Mouse (Mus musculus) splenic B cell, adult 2 months (primary cell): ENCODE data around the gene Dcun1d3.

Experiments used
- DNase-seq: peaks from one replicate; pipeline ENCODE4 v3.0.0-alpha.2; 2011; ENCODE audit warnings: low read depth, low spot score
- H3K27me3 ChIP-seq: 2 replicates; pipeline ENCODE4 v1.6.1; 2012; ENCODE audit warnings: mild to moderate bottlenecking, low read length, moderate library complexity, mixed read lengths; ENCODE audit not compliant: control insufficient read depth, poor library complexity, insufficient read depth, severe bottlenecking
- H3K36me3 ChIP-seq: 2 replicates; pipeline ENCODE4 v1.6.1; 2012; ENCODE audit warnings: mild to moderate bottlenecking, low read length, moderate library complexity, mixed read lengths; ENCODE audit not compliant: control insufficient read depth, poor library complexity, insufficient read depth, severe bottlenecking

Gene Dcun1d3

DNA sequence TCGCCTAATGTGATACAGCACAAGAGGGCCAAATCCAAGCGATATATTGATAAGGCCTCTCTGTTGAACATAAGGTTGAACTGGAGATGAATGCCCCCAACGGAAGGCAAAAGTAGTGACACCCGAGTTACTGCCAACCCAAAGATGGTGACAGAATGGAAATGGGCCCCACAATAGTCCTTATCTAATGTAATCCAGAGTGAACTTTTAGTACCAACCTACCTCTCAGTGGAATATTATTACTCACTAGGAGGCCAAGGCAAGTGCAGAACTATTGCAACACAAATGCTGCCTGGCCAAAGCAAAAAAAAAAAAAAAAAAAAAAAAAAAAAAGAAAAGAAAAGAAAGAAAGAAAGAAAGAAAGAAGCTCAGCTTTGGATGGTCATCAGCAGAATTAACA lies 3.4 kb downstream of the Dcun1d3 start:
- Histone ChIP-seq H3K27me3 (no peaks in the 10 kb centered on the region), H3K36me3 (no peaks in the 10 kb centered on the region)
- DNase-seq, result no peak

DNA sequence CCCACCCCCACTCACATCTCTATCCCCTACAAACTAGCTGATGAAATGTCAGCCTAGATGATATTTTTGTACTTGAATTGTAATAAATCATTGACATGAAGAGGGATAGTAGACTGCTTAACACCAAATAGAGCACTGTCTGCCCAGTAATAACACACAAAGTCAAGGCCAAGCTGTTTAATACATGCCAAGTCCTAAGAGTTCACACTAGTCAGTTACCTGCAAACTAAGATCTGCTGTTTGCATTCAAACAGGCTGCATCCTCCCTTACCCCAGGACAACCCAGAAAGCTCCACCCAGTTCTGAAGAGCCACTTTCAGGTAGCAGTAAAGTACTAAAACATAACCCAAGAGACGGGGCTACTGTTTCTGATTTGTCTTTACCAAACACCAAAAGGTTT lies 3.9 kb downstream of the Dcun1d3 start:
- DNase-seq, result no peak
- H3K36me3 ChIP-seq, result no peaks in the 10 kb centered on the region
- no peaks in the 10 kb centered on the region for H3K27me3 ChIP-seq

DNA sequence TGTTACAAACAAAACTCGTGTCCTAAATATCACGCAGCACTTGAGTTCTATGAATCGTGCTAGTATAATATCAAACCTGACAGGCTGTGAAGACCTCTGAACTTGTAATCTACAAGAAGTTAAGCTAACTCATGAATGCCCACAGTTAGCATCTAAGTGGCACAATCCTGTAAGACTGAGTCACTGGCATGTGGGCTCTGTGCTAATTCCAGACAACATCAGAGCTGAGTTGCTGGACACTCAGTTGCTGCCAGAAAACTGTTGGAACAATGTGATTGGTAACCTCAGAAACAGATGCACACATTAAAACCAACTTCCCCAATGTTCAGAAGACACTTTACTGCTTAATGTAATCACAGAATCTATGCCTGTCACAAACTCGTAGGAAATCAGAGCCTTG lies 8.2 kb downstream of the Dcun1d3 start:
- DNase-seq, result no peak
- Histone ChIP-seq H3K36me3 (no peaks in the 10 kb centered on the region), H3K27me3 (no peaks in the 10 kb centered on the region)

DNA sequence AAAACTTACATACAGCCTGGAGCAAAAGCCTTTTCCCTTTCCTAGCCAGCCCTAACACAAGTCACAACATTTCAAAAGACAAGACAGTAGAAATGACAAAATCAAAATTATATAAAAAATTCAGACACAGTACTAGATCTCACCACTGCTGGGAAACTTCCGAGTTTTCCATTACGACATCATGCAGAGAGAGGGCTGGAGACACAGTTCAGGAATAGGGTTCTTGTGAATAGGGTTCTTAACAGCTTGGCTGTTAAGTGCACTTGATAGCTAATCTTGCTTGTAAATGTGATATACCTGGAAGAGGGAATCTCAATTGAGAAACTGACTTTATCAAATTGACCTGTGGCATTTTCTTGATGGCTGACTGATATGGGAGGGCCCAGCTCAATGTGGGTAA lies 14.9 kb downstream of the Dcun1d3 start:
- H3K27me3 ChIP-seq, result no peaks in the 10 kb centered on the region
- DNase-seq, result no peak

DNA sequence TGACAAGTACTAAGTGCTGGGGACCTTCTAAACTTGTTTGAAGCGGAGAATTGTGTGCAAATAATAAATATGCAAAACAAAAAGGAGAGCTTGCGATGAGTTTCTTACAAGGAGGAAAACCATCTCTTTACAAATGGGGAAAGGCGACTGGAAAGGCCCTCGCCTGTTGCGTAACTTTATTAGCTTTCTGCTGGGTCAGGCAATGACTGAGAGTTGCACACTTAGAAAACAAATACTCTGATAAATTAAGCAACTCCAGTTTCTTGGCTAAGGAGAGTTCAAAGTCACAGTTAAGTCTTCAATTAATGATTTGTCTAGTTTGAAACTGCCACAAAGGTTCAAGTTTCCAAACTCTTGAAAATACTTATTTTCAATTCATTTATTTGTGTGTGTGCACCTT lies 15.8 kb downstream of the Dcun1d3 start:
- DNase-seq, result no peak
- Histone ChIP-seq H3K27me3 (no peaks in the 10 kb centered on the region), H3K36me3 (no peaks in the 10 kb centered on the region)

More for the DNA sequence above, 14.9 kb downstream of the Dcun1d3 start:
- H3K36me3 ChIP-seq, result no peaks in the 10 kb centered on the region

DNA sequence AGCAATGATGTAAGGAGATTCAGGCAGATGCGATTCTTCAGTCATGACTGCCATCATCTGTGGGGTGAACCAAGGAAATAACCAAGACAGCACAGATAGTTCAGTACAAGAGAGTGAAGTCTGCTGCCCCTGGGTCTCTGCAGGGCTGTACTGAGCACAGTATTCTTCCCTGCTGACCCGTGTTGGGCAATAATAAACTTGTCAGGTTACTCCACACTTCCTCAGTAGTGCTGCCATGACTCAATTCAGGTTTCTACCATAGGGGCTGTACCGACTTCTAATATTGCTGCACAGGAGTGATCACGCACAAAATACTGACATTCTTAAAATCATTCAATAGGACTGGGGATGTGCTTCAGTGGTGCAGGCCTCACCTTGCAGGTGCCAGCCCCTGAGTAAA lies 16.9 kb downstream of the Dcun1d3 start:
- H3K36me3 ChIP-seq, result no peaks in the 10 kb centered on the region
- no peaks in the 10 kb centered on the region for H3K27me3 ChIP-seq
- no peak for DNase-seq

DNA sequence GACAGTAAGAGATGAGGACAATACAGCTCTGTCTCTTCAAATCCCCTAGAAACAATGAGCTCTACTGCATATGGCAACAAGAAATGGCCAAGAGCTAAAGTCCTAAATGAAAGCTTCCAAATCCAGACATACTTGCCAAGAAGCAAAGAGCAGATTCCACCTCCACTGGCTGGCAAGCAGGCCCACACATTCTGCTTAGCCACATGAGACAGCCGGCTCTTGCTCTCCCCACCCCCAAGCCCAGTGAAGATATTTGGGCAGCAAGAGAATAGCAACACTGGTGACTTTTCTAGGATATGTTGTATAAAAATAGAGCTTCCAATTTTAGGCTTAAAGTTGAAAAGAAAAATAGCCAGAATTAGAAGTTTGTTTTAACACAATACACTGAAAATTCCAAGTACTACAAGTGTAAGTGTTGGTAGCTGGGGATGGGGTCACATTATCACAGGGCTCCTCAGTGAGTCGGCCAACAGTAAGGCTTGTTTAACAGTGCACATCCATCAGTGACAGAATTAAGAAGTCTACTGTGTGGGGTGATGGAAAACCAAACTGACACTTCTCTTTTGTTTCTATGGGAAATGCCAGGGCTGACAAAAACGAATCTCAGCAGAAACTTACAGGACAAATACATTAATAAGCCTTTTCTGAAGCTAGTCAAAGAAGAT lies 20.2 kb downstream of the Dcun1d3 start:
- no peaks in the 10 kb centered on the region for H3K36me3 ChIP-seq
- DNase-seq, result no peak
- no peaks in the 10 kb centered on the region for H3K27me3 ChIP-seq

DNA sequence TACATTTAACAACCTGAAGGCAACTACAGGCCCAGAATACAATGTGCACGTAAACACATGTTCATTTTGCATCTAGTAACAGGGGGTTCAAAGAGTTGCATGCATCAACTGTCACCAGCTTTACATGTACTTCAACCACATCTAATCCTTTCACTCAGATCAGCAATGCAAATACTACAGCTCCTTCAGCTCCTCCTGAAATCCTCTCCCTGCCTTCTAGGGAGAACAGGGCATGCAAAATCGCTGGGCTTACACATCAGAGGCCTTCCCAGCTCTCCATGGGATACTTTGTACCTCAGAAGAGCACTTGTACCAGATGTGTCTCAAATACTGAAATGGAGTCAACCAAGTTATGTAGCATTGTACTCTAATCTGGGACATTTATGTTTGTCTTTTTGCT lies 23.0 kb downstream of the Dcun1d3 start:
- no peak for DNase-seq

DNA sequence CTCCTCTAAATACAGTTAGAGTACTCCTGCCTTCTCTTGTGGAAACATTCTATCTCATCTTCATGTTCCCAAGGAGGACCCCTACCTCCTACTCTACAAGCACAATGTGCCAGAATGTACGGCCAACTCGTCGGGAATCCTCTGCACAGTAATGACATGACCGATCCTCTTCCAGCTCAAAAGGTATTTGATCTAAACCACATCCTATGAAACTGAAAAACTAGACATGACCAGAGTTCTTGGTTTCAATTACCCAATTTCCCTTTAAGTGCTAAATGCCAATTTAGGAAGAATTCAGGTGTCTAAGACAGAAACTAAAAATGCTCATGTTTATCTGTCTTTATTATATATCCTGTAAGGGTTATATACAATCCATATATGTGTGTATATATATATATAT lies 23.9 kb downstream of the Dcun1d3 start:
- DNase-seq, result no peak
- no peaks in the 10 kb centered on the region for H3K27me3 ChIP-seq

More for the DNA sequence above, 23.0 kb downstream of the Dcun1d3 start:
- Histone ChIP-seq H3K27me3 (no peaks in the 10 kb centered on the region), H3K36me3 (no peaks in the 10 kb centered on the region)

DNA sequence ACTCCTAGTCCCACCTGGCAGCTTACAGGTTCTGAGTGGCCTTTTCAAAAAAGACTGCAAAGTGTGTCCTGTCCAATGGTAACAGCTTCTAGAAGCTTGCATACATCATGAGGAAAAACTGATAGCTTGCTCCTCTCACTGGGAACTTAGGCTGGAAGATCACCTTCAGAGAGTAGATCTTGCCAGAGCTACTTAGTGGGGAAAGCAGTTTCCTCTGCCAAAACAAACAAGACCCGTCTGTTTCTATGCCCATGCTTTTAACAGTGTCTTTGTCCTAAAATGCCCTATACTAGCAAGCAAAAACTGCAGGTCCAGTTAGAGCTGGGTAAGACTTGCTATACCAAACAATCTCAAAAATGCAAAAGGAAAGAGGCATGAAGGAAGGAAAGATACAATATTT lies 30.0 kb downstream of the Dcun1d3 start:
- no peaks in the 10 kb centered on the region for H3K27me3 ChIP-seq
- no peak for DNase-seq
- H3K36me3 ChIP-seq, result no peaks in the 10 kb centered on the region

More for the DNA sequence above, 23.9 kb downstream of the Dcun1d3 start:
- H3K36me3 ChIP-seq, result no peaks in the 10 kb centered on the region

DNA sequence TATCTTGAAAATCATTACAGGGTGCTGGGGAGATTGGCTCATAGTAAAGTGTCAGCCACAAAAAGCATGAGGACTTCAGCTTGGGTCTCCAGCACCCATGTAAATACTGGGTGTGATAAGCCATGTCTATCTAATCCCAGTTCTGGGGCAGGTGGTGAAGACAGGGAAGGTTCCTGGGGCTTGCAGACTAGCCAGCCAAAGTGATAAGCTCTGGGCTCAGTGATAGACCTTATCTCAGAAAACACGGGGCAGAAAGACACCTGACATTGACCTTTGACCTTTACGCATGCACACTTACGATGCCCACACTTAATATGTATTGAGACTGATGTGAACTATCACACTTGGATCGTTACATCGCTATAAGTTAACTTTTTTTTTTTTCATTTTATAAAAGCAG lies 31.6 kb downstream of the Dcun1d3 start:
- no peak for DNase-seq
- no peaks in the 10 kb centered on the region for H3K27me3 ChIP-seq
- H3K36me3 ChIP-seq, result no peaks in the 10 kb centered on the region

DNA sequence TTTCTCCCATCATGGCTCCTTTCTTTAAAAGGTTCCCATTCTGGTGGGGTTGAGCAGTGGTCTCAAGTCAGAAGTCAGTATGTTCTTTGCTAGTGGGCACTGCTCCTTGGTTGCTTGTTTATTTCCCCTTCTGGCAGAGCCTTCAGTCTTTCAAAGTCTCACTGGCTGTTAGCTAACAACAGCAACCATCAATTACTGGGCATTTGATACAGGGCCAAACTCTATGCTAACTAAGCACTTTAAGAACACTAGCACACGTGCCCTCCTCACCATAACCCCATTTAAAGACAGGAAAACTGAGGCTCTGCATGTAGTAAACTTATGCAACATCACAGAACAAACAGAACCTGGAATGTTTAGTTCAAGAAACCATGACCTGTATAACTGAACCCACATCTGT lies 33.9 kb downstream of the Dcun1d3 start:
- Histone ChIP-seq H3K36me3 (no peaks in the 10 kb centered on the region; the same call in 1 of the 2 replicates), H3K27me3 (no peaks in the 10 kb centered on the region)
- DNase-seq, result no peak

DNA sequence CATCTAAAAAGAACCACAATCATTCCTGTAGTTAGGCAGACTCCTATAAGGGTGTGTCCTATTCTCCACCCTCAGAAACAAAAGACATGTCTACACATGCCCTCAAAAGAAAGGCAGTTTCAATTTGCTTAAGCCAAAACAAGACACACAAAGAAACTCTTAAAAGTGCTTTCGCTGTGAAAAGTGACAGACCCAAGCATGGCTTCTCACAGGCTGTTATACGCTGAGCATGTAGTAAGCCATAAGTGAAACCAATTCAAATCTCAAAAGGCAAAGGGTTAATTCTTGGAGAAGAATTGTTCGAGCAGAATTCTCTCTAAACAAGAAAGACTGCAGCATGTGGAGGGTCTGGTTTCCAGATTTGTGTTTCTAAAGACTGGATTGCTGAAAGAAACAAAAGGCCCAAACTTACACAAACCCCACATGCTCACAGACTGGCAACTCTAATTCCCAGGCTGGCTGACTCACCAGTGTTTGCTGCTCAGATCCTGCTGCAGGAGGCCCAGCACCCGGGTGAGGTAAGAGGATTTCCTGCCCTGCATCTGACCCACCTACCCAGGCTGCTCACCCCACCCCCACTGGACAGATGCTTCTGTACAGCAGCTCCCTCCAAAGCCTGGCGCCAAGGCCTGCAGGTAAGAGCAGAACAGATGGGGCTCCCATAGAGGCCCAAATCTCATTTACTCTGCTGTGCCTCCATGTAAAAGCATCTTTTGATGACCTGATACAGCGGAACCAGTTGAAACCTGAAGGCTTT lies 34.6 kb downstream of the Dcun1d3 start:
- Histone ChIP-seq H3K27me3 (no peaks in the 10 kb centered on the region), H3K36me3 (no peaks in the 10 kb centered on the region; the same call in 1 of the 2 replicates)
- DNase-seq, result no peak

DNA sequence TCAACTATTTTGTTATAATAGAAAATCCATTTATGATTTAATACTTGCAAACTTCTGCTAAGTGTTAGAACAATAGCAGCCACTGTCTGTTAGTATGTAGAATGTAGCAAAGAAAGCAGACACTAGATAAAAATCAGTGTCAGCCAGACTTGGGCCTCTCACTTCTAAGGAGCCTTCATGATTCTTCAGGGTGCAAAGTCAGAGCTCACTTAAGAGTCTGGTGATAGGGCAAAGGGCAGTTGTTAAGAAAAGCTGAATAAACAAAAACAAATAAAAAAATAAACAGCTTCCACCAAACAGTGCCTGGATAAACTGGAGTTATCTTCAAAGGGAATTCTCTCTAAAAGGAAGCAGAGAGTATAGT lies 35.1 kb downstream of the Dcun1d3 start:
- DNase-seq, result no peak
- Histone ChIP-seq H3K27me3 (no peaks in the 10 kb centered on the region), H3K36me3 (no peaks in the 10 kb centered on the region; the same call in 1 of the 2 replicates)

DNA sequence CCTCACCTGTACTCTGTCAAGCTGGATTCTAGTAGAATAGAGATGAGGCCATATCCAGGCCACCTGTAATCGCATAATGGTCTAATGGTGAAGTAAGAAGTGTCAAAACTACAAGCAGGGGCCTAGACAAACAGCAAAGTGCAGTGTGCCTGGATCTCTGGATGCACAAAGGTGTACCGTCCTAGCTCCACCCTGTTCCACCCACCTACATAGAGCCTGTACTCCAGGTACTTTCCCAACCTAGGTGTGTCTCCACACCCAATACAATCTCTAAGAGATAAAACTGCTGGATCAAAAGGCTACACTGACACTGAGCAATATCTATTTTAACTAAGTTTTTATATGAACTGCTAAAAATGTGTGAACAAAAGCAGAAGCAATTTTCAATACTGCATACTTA lies 35.5 kb downstream of the Dcun1d3 start:
- no peak for DNase-seq
- no peaks in the 10 kb centered on the region; the same call in 1 of the 2 replicates for H3K36me3 ChIP-seq
- no peaks in the 10 kb centered on the region for H3K27me3 ChIP-seq
